Mouse (Mus musculus): ENCODE measurements at regions not wholly inside any gene's neighbourhood (a gene's known extent, or its start where the extent isn't known, plus 50 kb on each side); places are given as distances from the start of the nearest gene placed in this dataset.

- TF ChIP-seq MAFK (IDR thresholded peaks at IDR 0.05; ENCODE audit: insufficient read depth, low read depth, low read length) = no peak
- no peak for TF ChIP-seq CHD2 (IDR thresholded peaks at IDR 0.05; ENCODE audit: low read depth, low read length)
These were observed 403.5 kb downstream of the Arl4a start for GRCm38 (mm10) chr12:39634337-39634736.
